21 mouse cellular contexts compared by ENCODE assay signal in the genomic region with DNA sequence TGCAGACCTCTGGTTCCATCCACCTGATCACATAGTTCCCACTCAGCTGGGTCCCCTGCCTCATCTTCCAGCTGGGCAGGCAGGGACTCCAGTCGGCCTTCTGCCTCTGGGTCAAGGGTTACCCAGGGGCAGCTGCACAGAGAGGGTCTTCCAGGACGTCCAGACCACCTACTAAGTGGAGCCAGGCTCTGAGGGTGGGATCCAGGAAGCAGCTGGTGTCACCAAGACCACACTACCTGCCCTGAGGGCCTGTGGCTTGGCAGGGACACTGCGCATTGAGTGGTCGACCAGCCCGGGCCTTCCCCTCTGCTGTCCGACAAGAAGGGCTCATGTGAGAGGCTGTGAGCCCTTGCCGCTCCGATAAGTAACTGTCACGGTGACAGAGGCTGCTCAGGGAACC. TPM values are rescaled to one million over a fixed set of nuclear protein-coding genes. Genes with fewer than 3 reads are reported as not detected.
A peak's percentile ranks its signal among the peaks of the same experiment; 100 is the strongest.
DNase-seq lines count a peak whose midpoint lies in the region; ATAC-seq and TF ChIP-seq lines count a peak whose summit lies in the region.
"Had no signal": no experiment of that assay in that cellular context is flagged by ENCODE, and none has a peak within 500 bp of the region (broad histone marks: within the 10 kb centered on the region; RNA-seq: fewer than 3 reads in every experiment).

No protein-coding gene starts in this region.

- no peak overlapping the region for H3K4me2 ChIP-seq in heart, postnatal 0 days (ENCODE audit: low read depth, low read length)
- H3K4me2 ChIP-seq in lung, postnatal 0 days (replicated peaks; ENCODE audit: low read depth, low read length), result no peak overlapping the region
- no peak overlapping the region for H3K4me2 ChIP-seq in intestine, embryonic 15.5 days (replicated peaks)
- no peak overlapping the region for H3K4me2 ChIP-seq in limb, embryonic 15.5 days
- H3K4me2 ChIP-seq: neural tube, embryonic 12.5 days had no signal

- ATAC-seq in heart, postnatal 0 days (ENCODE audit: insufficient read depth, low read depth), result 0 out of 2 replicates have a peak, but pooled peaks have one; percentile 11
- no peak for ATAC-seq in lung, postnatal 0 days
- ATAC-seq in intestine, embryonic 15.5 days, result no peak
- no peak for ATAC-seq in limb, embryonic 15.5 days (ENCODE audit: insufficient number of reproducible peaks, low FRiP score, low TSS enrichment, low read depth)
- ATAC-seq: activated CD4-positive, CD25-positive, alpha-beta regulatory T cell, adult 4 months; forebrain, postnatal 0 days; hindbrain, postnatal 0 days; Patski had no signal

- 46% methylated on average over 9 of the region's 9 CpGs for WGBS in heart, postnatal 0 days
- WGBS in lung, postnatal 0 days, result 51% methylated on average over 9 of the region's 9 CpGs
- WGBS in intestine, embryonic 15.5 days, result 56% methylated on average over 9 of the region's 9 CpGs
- 21% methylated on average over 9 of the region's 9 CpGs for WGBS in limb, embryonic 15.5 days

- H3K36me3 ChIP-seq in heart, postnatal 0 days (replicated peaks; ENCODE audit: control insufficient read depth, insufficient read depth, low read length), result no peaks in the 10 kb centered on the region
- H3K36me3 ChIP-seq in lung, postnatal 0 days (ENCODE audit: insufficient read depth, low read length), result no peaks in the 10 kb centered on the region
- H3K36me3 ChIP-seq in intestine, embryonic 15.5 days, result no peaks in the 10 kb centered on the region
- H3K36me3 ChIP-seq in limb, embryonic 15.5 days, result no peaks in the 10 kb centered on the region
- H3K36me3 ChIP-seq: neural tube, embryonic 12.5 days had no signal

- no peak overlapping the region for H3K9ac ChIP-seq in heart, postnatal 0 days (replicated peaks; ENCODE audit: low read depth, low read length)
- no peak overlapping the region for H3K9ac ChIP-seq in lung, postnatal 0 days (replicated peaks; ENCODE audit: low read depth)
- peak overlapping the region; percentile 13; the same call in 1 of the 2 replicates for H3K9ac ChIP-seq in intestine, embryonic 15.5 days
- H3K9ac ChIP-seq in limb, embryonic 15.5 days, result no peak overlapping the region
- H3K9ac ChIP-seq: forebrain, postnatal 0 days; neural tube, embryonic 12.5 days had no signal

- no peaks in the 10 kb centered on the region for H3K4me1 ChIP-seq in heart, postnatal 0 days (ENCODE audit: control insufficient read depth, insufficient read depth)
- no peaks in the 10 kb centered on the region for H3K4me1 ChIP-seq in lung, postnatal 0 days (ENCODE audit: insufficient read depth, low read depth, low read length)
- peaks cover 13% of the 10 kb centered on the region for H3K4me1 ChIP-seq in intestine, embryonic 15.5 days (replicated peaks)
- H3K4me1 ChIP-seq in limb, embryonic 15.5 days, result peaks cover 46% of the 10 kb centered on the region
- H3K4me1 ChIP-seq: neural tube, embryonic 12.5 days had no signal

- TF ChIP-seq CTCF in heart, postnatal 0 days (IDR thresholded peaks at IDR 0.05; ENCODE audit: low read depth), result no peak
- TF ChIP-seq CTCF in lung, postnatal 0 days (IDR thresholded peaks at IDR 0.05), result no peak

- no peak for DNase-seq in heart, postnatal 0 days (ENCODE audit: low spot score)
- DNase-seq in heart, adult 9 months (ENCODE audit: low spot score in 2 of 2), result no peak
- no peak for DNase-seq in lung, postnatal 0 days (ENCODE audit: low spot score)
- DNase-seq in lung, postnatal 4 days, result no peak
- no peak for DNase-seq in frontal cortex, postnatal 10 days (ENCODE audit: low spot score in 2 of 2)
- DNase-seq: adrenal gland, postnatal 36 days; cerebellum, adult 2 months; forebrain, postnatal 0 days; heart, adult 2 months; heart, postnatal 36 days; left cerebral cortex, postnatal 4 days; lung, adult 2 months; spleen, adult 18-20 months; thymus, postnatal 25 days had no signal

- 0 out of 2 replicates have a peak, but pooled peaks cover 3% of the 10 kb centered on the region for H3K9me3 ChIP-seq in heart, postnatal 0 days (replicated peaks; ENCODE audit: control insufficient read depth, low read length)
- no peaks in the 10 kb centered on the region for H3K9me3 ChIP-seq in lung, postnatal 0 days (ENCODE audit: low read length)
- H3K9me3 ChIP-seq in intestine, embryonic 15.5 days, result no peaks in the 10 kb centered on the region
- H3K9me3 ChIP-seq in limb, embryonic 15.5 days, result peaks cover 9% of the 10 kb centered on the region; the same call in 1 of the 2 replicates
- H3K9me3 ChIP-seq: neural tube, embryonic 12.5 days had no signal

- no peak overlapping the region for H3K4me3 ChIP-seq in heart, postnatal 0 days (ENCODE audit: low read depth, low read length)
- H3K4me3 ChIP-seq in lung, postnatal 0 days (ENCODE audit: low read depth, low read length), result no peak overlapping the region
- no peak overlapping the region for H3K4me3 ChIP-seq in intestine, embryonic 15.5 days (replicated peaks)
- H3K4me3 ChIP-seq in limb, embryonic 15.5 days, result no peak overlapping the region
- H3K4me3 ChIP-seq: heart, adult 2 months; layer of hippocampus, adult 2 months; neural tube, embryonic 12.5 days had no signal

- 0 out of 2 replicates have a peak, but pooled peaks cover 4% of the 10 kb centered on the region for H3K27me3 ChIP-seq in heart, postnatal 0 days (ENCODE audit: control insufficient read depth, insufficient read depth, low read length)
- H3K27me3 ChIP-seq in lung, postnatal 0 days (replicated peaks; ENCODE audit: insufficient read depth, low read length), result no peaks in the 10 kb centered on the region
- no peaks in the 10 kb centered on the region for H3K27me3 ChIP-seq in intestine, embryonic 15.5 days (replicated peaks)
- no peaks in the 10 kb centered on the region for H3K27me3 ChIP-seq in limb, embryonic 15.5 days
- H3K27me3 ChIP-seq: neural tube, embryonic 12.5 days had no signal

- no peak for TF ChIP-seq EP300 in heart, postnatal 0 days (IDR thresholded peaks at IDR 0.05; ENCODE audit: low read depth)
- TF ChIP-seq EP300 in lung, postnatal 0 days (IDR thresholded peaks at IDR 0.05), result no peak

- no peak overlapping the region for H3K27ac ChIP-seq in heart, postnatal 0 days (ENCODE audit: low read depth)
- peak overlapping the region; percentile 64 for H3K27ac ChIP-seq in lung, postnatal 0 days (ENCODE audit: low read length)
- peak overlapping the region; percentile 51 for H3K27ac ChIP-seq in intestine, embryonic 15.5 days
- H3K27ac ChIP-seq in limb, embryonic 15.5 days, result peak overlapping the region; percentile 59
- H3K27ac ChIP-seq: heart, adult 2 months; hindbrain, postnatal 0 days; layer of hippocampus, adult 2 months; neural tube, embryonic 12.5 days had no signal

RNA-seq across cellular contexts. Expression of a gene that starts 7.4 kb away (rescaled TPM):
- total RNA-seq in heart, postnatal 0 days (2014; rRNA removed; ENCODE audit: low replicate concordance), result 19.9 and 28.4 TPM in 2 replicates
- polyA plus RNA-seq in heart, postnatal 0 days (2015; fragmentation: Nextera tagmentation; extraction: Ambion mirVana), result 12.4 and 13.0 TPM in 2 replicates
- polyA plus RNA-seq in lung, postnatal 0 days (2015; fragmentation: Nextera tagmentation; extraction: Ambion mirVana), result 107 and 110 TPM in 2 replicates
- polyA plus RNA-seq in intestine, embryonic 15.5 days (2015; fragmentation: Nextera tagmentation; extraction: Ambion mirVana), result 57.5 and 61.9 TPM in 2 replicates
- 202 and 204 TPM in 2 replicates for polyA plus RNA-seq in limb, embryonic 15.5 days (2015; fragmentation: Nextera tagmentation; extraction: Ambion mirVana)
- polyA plus RNA-seq: activated CD4-positive, CD25-positive, alpha-beta regulatory T cell, adult 4 months; Patski had no signal

RNA-seq across cellular contexts. Expression of a gene that starts 24.7 kb away (rescaled TPM):
- 1.6 and 5.0 TPM in 2 replicates for total RNA-seq in heart, postnatal 0 days (2014; rRNA removed; ENCODE audit: low replicate concordance)
- 1.2 and 1.7 TPM in 2 replicates for polyA plus RNA-seq in heart, postnatal 0 days (2015; fragmentation: Nextera tagmentation; extraction: Ambion mirVana)
- polyA plus RNA-seq in lung, postnatal 0 days (2015; fragmentation: Nextera tagmentation; extraction: Ambion mirVana), result 14.6 and 15.1 TPM in 2 replicates
- 3.4 and 4.4 TPM in 2 replicates for polyA plus RNA-seq in intestine, embryonic 15.5 days (2015; fragmentation: Nextera tagmentation; extraction: Ambion mirVana)
- polyA plus RNA-seq in limb, embryonic 15.5 days (2015; fragmentation: Nextera tagmentation; extraction: Ambion mirVana), result 5.5 and 8.3 TPM in 2 replicates

RNA-seq across cellular contexts. Expression of a gene that starts 35.2 kb away (rescaled TPM):
- 116 and 149 TPM in 2 replicates for total RNA-seq in heart, postnatal 0 days (2014; rRNA removed; ENCODE audit: low replicate concordance)
- polyA plus RNA-seq in heart, postnatal 0 days (2015; fragmentation: Nextera tagmentation; extraction: Ambion mirVana), result 210 and 215 TPM in 2 replicates
- polyA plus RNA-seq in lung, postnatal 0 days (2015; fragmentation: Nextera tagmentation; extraction: Ambion mirVana), result 197 and 225 TPM in 2 replicates
- polyA plus RNA-seq in intestine, embryonic 15.5 days (2015; fragmentation: Nextera tagmentation; extraction: Ambion mirVana), result 107 and 115 TPM in 2 replicates
- polyA plus RNA-seq in limb, embryonic 15.5 days (2015; fragmentation: Nextera tagmentation; extraction: Ambion mirVana), result 91.0 and 99.0 TPM in 2 replicates

RNA-seq across cellular contexts. Expression of a gene that starts 35.4 kb away (rescaled TPM):
- total RNA-seq in heart, postnatal 0 days (2014; rRNA removed; ENCODE audit: low replicate concordance), result 15.8 and 22.3 TPM in 2 replicates
- polyA plus RNA-seq in heart, postnatal 0 days (2015; fragmentation: Nextera tagmentation; extraction: Ambion mirVana), result 11.9 and 12.8 TPM in 2 replicates
- polyA plus RNA-seq in lung, postnatal 0 days (2015; fragmentation: Nextera tagmentation; extraction: Ambion mirVana), result 12.8 and 16.9 TPM in 2 replicates
- polyA plus RNA-seq in intestine, embryonic 15.5 days (2015; fragmentation: Nextera tagmentation; extraction: Ambion mirVana), result 40.2 and 43.8 TPM in 2 replicates
- 38.4 and 45.9 TPM in 2 replicates for polyA plus RNA-seq in limb, embryonic 15.5 days (2015; fragmentation: Nextera tagmentation; extraction: Ambion mirVana)
